In the genomic region with DNA sequence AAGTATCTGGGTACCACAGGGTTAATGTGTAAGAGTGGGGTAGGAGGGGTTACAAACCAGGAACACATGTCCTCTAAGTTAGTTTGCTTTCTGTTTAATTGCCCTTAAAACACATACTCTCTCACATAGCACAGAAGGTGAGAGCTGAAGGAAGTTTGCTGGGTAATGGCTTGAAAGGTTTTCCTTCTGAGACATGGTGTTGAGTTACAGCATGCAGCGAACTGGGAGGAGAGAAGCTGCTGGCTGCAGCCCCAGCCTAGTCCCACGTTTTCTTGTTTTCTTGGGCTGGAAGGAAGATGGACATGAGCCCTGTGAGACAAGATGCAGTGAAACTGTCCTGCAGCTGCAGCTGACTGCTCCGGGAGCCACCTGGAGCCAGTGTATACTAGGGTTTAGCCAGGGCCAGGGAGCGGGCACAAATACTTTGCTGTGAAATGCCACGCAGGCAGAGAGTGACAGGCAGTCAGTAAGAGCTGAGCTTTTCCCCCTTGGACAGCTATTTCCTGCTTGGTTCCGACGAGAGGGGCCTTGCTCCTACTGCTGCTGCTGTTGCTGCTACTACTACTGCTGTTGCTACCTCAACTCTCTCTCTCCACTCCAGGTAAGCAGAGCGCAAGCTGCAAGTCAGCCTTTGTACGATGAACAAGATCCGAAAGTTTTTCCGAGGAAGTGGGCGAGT, we compare ENCODE assay signal across 11 mouse cellular contexts. TPM values are rescaled to one million over a fixed set of nuclear protein-coding genes. Genes with fewer than 3 reads are reported as not detected.
DNase-seq lines count a peak whose midpoint lies in the region; ATAC-seq lines count a peak whose summit lies in the region.
"Had no signal": no experiment of that assay in that cellular context is flagged by ENCODE, and none has a peak within 500 bp of the region (broad histone marks: within the 10 kb centered on the region; RNA-seq: fewer than 3 reads in every experiment).

A gene (plus strand): TSS at position 133 of the 679 bp plus-strand sequence.

- no peaks in the 10 kb centered on the region for H3K36me3 ChIP-seq in liver, embryonic 11.5 days (ENCODE audit: control insufficient read depth, insufficient read depth, low read length)
- no peaks in the 10 kb centered on the region for H3K36me3 ChIP-seq in stomach, embryonic 14.5 days (ENCODE audit: control insufficient read depth, insufficient read depth, low read length)
- H3K36me3 ChIP-seq: G1E had no signal

- no peak for ATAC-seq in liver, embryonic 11.5 days (replicated peaks; ENCODE audit: low FRiP score)
- ATAC-seq in stomach, embryonic 14.5 days (ENCODE audit: insufficient number of reproducible peaks, insufficient read depth, low FRiP score, low read depth) = peak; percentile 40

- no peak within 1 kb of the TSS for H3K27ac ChIP-seq in liver, embryonic 11.5 days (ENCODE audit: low read depth, low read length)
- H3K27ac ChIP-seq in stomach, embryonic 14.5 days (ENCODE audit: low read length) = no peak within 1 kb of the TSS

- no peaks in the 10 kb centered on the region for H3K27me3 ChIP-seq in liver, embryonic 11.5 days (replicated peaks; ENCODE audit: control insufficient read depth, insufficient read depth, low read length)
- no peaks in the 10 kb centered on the region for H3K27me3 ChIP-seq in stomach, embryonic 14.5 days (ENCODE audit: control insufficient read depth, insufficient read depth, low read length)

- H3K4me3 ChIP-seq in liver, embryonic 11.5 days (ENCODE audit: low read depth, low read length) = no peak within 1 kb of the TSS
- H3K4me3 ChIP-seq in stomach, embryonic 14.5 days (ENCODE audit: low read depth, low read length) = peak within 1 kb of the TSS; percentile 5
- H3K4me3 ChIP-seq: megakaryocyte, embryonic 14.5 days had no signal

- no peak within 1 kb of the TSS for H3K9ac ChIP-seq in liver, embryonic 11.5 days (ENCODE audit: low read depth, low read length)
- H3K9ac ChIP-seq in stomach, embryonic 14.5 days (replicated peaks; ENCODE audit: low read depth, low read length) = 0 out of 2 replicates have a peak within 1 kb of the TSS, but pooled peaks have one; percentile 10

- H3K4me1 ChIP-seq in liver, embryonic 11.5 days (replicated peaks; ENCODE audit: control insufficient read depth, insufficient read depth, low read length) = no peaks in the 10 kb centered on the region
- H3K4me1 ChIP-seq in stomach, embryonic 14.5 days (ENCODE audit: control insufficient read depth, insufficient read depth, low read length) = peaks cover 6% of the 10 kb centered on the region; the same call in 1 of the 2 replicates
- H3K4me1 ChIP-seq: megakaryocyte, embryonic 14.5 days had no signal

- 49% methylated on average over 12 of the region's 12 CpGs for WGBS in liver, embryonic 11.5 days
- WGBS in stomach, embryonic 14.5 days = 23% methylated on average over 12 of the region's 12 CpGs

- DNase-seq in liver, embryonic 11.5 days (ENCODE audit: low spot score) = no peak
- no peak for DNase-seq in liver
- peak; percentile 11 for DNase-seq in gastrocnemius, postnatal 10 days
- peak; percentile 13 for DNase-seq in kidney, postnatal 10 days
- DNase-seq in layer of hippocampus, adult 9-10 months (ENCODE audit: low spot score) = no peak
- no peak for DNase-seq in cerebellum, adult 11-12 months
- DNase-seq in layer of hippocampus, adult 18-20 months (ENCODE audit: low spot score in 2 of 2) = no peak
- DNase-seq: cerebellum, postnatal 36 days had no signal

- H3K4me2 ChIP-seq in liver, embryonic 11.5 days = peak within 1 kb of the TSS; percentile 38; the same call in 1 of the 2 replicates
- H3K4me2 ChIP-seq in stomach, embryonic 14.5 days (replicated peaks; ENCODE audit: low read depth, low read length) = peak within 1 kb of the TSS; percentile 30

- no peaks in the 10 kb centered on the region for H3K9me3 ChIP-seq in liver, embryonic 11.5 days (ENCODE audit: control insufficient read depth, low read length)
- no peaks in the 10 kb centered on the region for H3K9me3 ChIP-seq in stomach, embryonic 14.5 days (ENCODE audit: control insufficient read depth, low read depth, low read length)
- H3K9me3 ChIP-seq: megakaryocyte, embryonic 14.5 days had no signal

RNA-seq across cellular contexts. Expression of the gene that starts here (rescaled TPM):
- 0.09 and 0.16 TPM in 2 replicates for polyA plus RNA-seq in liver, embryonic 11.5 days (2014; fragmentation: Nextera tagmentation; extraction: Ambion mirVana)
- total RNA-seq in gastrocnemius, postnatal 10 days (2021) = 1 to 10 TPM; 2.3 to 2.6 TPM
- 2.9 and 3.7 TPM in 2 replicates for polyA plus RNA-seq in stomach, embryonic 14.5 days (2014; fragmentation: Nextera tagmentation; extraction: Ambion mirVana)
- total RNA-seq in layer of hippocampus, adult 18-20 months (2021) = under 1 TPM in 1 of 2 experiments, not detected in 1; 0.12 TPM
- total RNA-seq: G1E had no signal
- polyA plus RNA-seq: G1E had no signal

Comparison
In these comparisons a context has a peak if more than half of its experiments do, and no peak if none do; other contexts are left out.
1. DNase-seq: peak in gastrocnemius, postnatal 10 days (single experiment) and kidney, postnatal 10 days (single experiment); none in liver, embryonic 11.5 days (single experiment), liver (single experiment), layer of hippocampus, adult 9-10 months (single experiment), cerebellum, adult 11-12 months (single experiment) and layer of hippocampus, adult 18-20 months (0 of 2).